Mouse (Mus musculus) urinary bladder, postnatal 0 days (tissue): Measurements from ENCODE around the gene Vmn1r194. TPM values are rescaled to one million over a fixed set of nuclear protein-coding genes. Genes with fewer than 3 reads are reported as not detected.

ENCODE experiments used
- microRNA-seq: library from miRNA; unstranded; fragments of <30 nt; microRNA quantifications from one replicate; pipeline ENCODE4, GENCODE M21; 2016
- polyA plus RNA-seq: library from polyadenylated mRNA; unstranded; fragments of >200 nt; fragmentation: Nextera tagmentation; extraction: Ambion mirVana; gene quantifications from 2 replicates; pipeline ENCODE4 v1.2.1, GENCODE M21; 2015

Vmn1r194 gene
- not detected in 2 replicates for polyA plus RNA-seq

GRCm38 (mm10) chr13:22243915-22244314, at the start of gene Vmn1r194:
Gene Vmn1r194 (plus strand): TSS chr13:22244215.

GRCm38 (mm10) chr13:22223060-22223459, 21.0 kb upstream of the Vmn1r194 start, which contains the start of gene Vmn1r193:
Gene Vmn1r193 (minus strand): TSS chr13:22223160.

GRCm38 (mm10) chr13:22270222-22270621, 26.2 kb downstream of the Vmn1r194 start, which contains the start of gene Vmn1r195:
Gene Vmn1r195 (plus strand): TSS chr13:22270522.

GRCm38 (mm10) chr13:22289620-22290019, 45.6 kb downstream of the Vmn1r194 start, which contains the start of gene Vmn1r196:
Gene Vmn1r196 (plus strand): TSS chr13:22289920.

Small RNA genes within 50 kb of the gene (microRNA-seq; reads per million reads assigned to microRNA genes)
- gene Gm23282 (not detected), gene Gm25084 (not detected)

Other genes with a start within 250 kb of the Vmn1r194 start
- 0.35 and 0.80 TPM in 2 replicates for gene Prss16, start 234.5 kb upstream of the Vmn1r194 start, polyA plus RNA-seq
- gene Hist1h2ah, start 208.6 kb upstream of the Vmn1r194 start, polyA plus RNA-seq, result 2.2 TPM in 1 of 2 replicates, not detected in the other
- gene Hist1h2bk, start 208.3 kb upstream of the Vmn1r194 start, polyA plus RNA-seq, result 0.92 and 1.3 TPM in 2 replicates
- gene Hist1h4i, start 202.9 kb upstream of the Vmn1r194 start, polyA plus RNA-seq, result 4.6 and 7.5 TPM in 2 replicates
- 8.4 and 8.8 TPM in 2 replicates for gene Hist1h2ag, start 201.3 kb upstream of the Vmn1r194 start, polyA plus RNA-seq
- 1.8 and 2.4 TPM in 2 replicates for gene Hist1h2bj, start 201.0 kb upstream of the Vmn1r194 start, polyA plus RNA-seq
- gene Vmn1r188, start 159.8 kb upstream of the Vmn1r194 start, polyA plus RNA-seq, result not detected in 2 replicates
- not detected in 2 replicates for gene Vmn1r189, start 138.4 kb upstream of the Vmn1r194 start, polyA plus RNA-seq
- gene Vmn1r191, start 60.2 kb upstream of the Vmn1r194 start, polyA plus RNA-seq, result not detected in 2 replicates
- gene Vmn1r192, start 53.1 kb upstream of the Vmn1r194 start, polyA plus RNA-seq, result not detected in 2 replicates
- gene Vmn1r193, start 21.1 kb upstream of the Vmn1r194 start, polyA plus RNA-seq, result not detected in 2 replicates
- gene Vmn1r195, start 26.3 kb downstream of the Vmn1r194 start, polyA plus RNA-seq, result not detected in 2 replicates
- gene Vmn1r196, start 45.7 kb downstream of the Vmn1r194 start, polyA plus RNA-seq, result not detected in 2 replicates
- not detected in 2 replicates for gene Vmn1r197, start 80.4 kb downstream of the Vmn1r194 start, polyA plus RNA-seq
- gene Vmn1r198, start 106.1 kb downstream of the Vmn1r194 start, polyA plus RNA-seq, result not detected in 2 replicates
- gene Vmn1r199, start 135.6 kb downstream of the Vmn1r194 start, polyA plus RNA-seq, result not detected in 2 replicates
- gene Vmn1r200, start 146.2 kb downstream of the Vmn1r194 start, polyA plus RNA-seq, result not detected in 2 replicates
- gene Vmn1r201, start 227.7 kb downstream of the Vmn1r194 start, polyA plus RNA-seq, result not detected in 2 replicates